Mouse (Mus musculus): Measurements from ENCODE around the gene Pcare.
"Not testable (repeated sequence)": the region's sequence is repeated elsewhere in the genome, so short reads cannot be mapped to it uniquely, and the experiment has no call there.

The Pcare gene

DNA sequence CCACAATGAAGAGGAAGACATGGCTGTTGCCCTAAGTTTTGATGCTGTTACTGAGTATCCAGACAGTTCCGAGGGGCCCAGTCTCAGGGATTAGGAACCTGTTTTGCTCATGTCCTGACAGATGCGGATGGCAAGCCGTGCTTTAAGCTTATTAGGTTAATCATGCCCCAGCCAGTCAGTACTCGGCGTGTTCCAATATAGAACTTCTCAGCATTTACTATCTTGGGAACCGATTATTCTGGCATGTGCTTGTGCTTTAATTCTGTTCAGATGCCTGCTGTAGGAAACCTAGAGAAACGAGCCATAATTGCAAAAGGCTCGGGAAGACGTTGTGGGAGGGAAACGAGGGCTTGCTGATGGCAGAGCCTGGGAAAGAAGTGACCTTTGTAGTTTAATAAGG lies at the start of gene Pcare:
Gene Pcare, minus strand, starts transcription at position 64 of the 400 bp plus-strand sequence.
- no peak for DNase-seq

DNA sequence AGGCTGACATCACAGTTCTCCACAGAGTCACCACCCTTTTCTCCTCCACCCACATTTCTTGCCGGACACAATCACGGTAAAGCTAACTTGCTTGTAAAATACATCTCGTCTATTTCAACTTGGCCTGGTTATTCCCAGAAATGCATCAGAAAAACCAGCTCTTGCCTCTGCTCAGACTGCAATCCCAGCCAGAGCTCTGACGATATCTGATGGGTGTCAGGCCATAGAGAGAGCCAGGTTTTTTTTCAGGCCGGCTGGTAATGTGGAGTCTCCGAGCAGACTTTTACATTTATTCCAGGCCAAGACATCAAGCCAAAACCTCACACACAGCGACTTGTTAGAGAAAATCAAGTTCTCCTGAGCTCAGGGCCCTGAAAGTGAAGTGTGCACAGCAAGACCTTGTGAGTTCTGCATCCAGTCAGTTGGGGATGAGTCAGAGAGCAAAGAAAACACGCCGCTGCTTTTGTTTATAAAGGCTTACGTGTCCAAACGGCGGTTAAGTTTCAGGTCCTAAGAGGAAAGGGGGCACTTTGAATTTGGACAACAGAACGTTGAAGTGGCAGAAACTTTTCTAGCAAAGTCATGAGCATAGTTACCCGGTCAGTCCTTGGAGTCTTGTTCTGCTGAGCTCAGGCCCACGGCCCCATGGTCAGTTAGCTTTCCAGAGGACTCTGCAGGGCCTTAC lies 43.0 kb upstream of the Pcare start:
- DNase-seq, result no peak

DNA sequence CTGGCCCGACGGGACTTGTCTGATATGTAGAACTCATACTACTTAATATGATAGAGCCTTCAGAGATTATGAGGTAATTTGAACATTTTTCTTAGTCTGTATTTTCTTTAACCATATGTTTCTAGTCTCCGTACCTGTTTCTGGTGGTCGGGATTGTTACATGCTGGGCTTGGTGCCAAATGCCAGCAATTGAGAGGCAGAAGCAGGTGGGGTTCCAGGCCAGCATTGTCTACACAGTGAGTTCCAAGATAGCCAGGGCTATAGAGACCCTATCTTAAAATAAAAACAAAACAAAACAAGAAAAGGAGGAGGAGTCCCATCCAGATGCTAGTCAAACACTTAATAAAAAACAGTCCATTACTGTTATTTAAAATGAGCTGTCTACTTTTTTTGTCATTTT lies 38.9 kb upstream of the Pcare start:
- no peak for DNase-seq

DNA sequence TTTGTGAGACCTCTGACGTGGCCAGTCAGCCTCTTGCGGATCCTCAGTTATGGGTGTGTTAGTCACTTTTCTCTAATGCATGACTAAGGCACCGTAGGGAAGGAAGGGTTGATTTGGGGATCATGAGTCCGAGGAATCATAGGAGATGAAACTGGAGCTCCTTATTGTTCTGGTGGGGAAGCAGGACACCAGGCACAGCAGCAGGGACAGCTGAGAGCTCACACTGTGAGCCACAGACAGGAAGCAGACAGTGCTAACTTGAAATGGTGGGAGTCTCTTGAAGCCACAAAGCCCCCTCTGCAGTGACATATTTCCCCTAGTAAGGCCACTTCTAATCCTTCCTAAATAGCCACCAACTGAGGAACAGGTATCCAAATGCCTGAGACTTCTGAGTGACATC lies 38.4 kb upstream of the Pcare start:
- DNase-seq, result no peak

DNA sequence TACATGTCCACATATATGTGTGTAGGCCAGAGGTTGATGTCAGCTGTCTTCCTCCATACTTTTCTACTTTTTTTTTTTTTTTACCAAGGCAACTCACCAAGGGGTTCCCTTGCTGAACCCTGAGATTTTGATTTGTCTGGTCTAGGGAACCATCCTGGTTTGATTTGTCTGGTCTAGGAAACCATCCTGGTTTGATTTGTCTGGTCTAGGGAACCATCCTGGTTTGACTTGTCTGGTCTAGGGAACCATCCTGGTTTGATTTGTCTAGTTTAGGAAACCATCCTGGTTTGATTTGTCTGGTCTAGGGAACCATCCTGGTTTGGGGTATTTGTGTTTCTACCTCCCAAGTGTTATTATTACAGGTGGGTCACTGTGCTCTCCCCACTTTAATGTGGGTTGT lies 33.8 kb upstream of the Pcare start:
- no peak for DNase-seq

DNA sequence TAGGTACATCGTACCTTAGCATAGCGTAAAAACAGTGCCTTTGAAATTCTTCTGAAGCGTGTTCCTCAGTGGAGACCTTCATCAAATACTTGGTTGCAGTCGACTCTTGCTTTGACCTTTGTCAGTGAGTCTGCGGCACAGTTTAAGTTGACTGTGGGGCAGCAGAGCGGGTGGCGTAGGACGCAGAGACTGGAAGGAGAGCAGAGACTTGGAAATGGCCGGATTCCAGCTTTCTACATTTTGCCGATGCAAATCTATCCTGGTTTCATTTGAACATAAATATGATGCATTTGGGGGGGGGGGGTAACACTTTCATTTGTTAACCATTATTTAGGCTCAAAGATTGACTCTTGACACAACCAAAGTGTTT lies 30.7 kb upstream of the Pcare start:
- DNase-seq, result no peak

GRCm38 (mm10) chr17:71782699-71783365 lies 30.1 kb upstream of the Pcare start:
- DNase-seq, result peak; percentile 11

GRCm38 (mm10) chr17:71782242-71782698 lies 29.6 kb upstream of the Pcare start:
- peak; percentile 5 for DNase-seq

- DNase-seq, result no peak
Measured at GRCm38 (mm10) chr17:71780945-71781344, 28.3 kb upstream of the Pcare start.

- no peak for DNase-seq
Measured at GRCm38 (mm10) chr17:71780490-71780889, 27.8 kb upstream of the Pcare start.

- no peak for DNase-seq
Measured at GRCm38 (mm10) chr17:71778696-71779095, 26.0 kb upstream of the Pcare start.

DNA sequence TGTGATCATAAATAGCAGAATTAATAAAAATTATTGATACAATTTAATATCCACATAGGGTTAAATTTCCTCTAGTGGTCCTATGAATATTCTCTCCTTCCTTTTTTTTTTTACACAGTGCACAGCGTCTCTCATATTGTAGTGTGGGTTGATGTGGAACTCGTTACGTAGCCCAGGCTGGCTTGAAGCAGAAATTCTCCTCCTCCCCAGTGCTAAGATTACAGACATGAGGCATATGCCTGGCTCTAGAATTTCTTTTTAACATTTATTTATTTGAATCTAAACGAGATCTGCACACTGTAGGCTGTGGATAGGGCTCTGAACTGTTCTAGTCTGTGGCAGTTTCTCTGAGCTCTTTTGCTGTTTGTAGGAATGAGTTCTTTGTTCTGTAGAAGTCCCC lies 22.6 kb upstream of the Pcare start:
- no peak for DNase-seq

GRCm38 (mm10) chr17:71774173-71774572 lies 21.5 kb upstream of the Pcare start:
- DNase-seq, result no peak

- no peak for DNase-seq
Measured at GRCm38 (mm10) chr17:71770696-71771095, 18.0 kb upstream of the Pcare start.

DNA sequence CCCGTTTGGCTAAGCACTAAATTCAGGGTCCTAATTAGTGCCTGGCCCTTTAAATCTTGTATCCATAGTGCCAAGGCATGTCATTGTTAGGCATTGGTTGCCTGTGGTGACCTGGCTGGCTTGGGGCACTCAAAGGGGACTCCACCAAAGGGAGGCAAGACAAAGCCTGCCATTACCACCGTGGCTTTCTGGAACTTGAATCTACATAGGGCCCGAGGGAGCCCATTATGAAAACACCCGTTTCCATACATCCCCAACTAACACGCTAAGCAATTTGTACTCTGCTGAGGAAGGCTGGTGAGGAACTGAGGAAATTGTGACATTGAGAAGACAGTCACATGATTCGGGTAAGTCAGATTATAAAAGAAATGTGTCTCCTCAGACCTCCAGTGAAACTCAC lies 16.9 kb upstream of the Pcare start:
- no peak for DNase-seq

DNA sequence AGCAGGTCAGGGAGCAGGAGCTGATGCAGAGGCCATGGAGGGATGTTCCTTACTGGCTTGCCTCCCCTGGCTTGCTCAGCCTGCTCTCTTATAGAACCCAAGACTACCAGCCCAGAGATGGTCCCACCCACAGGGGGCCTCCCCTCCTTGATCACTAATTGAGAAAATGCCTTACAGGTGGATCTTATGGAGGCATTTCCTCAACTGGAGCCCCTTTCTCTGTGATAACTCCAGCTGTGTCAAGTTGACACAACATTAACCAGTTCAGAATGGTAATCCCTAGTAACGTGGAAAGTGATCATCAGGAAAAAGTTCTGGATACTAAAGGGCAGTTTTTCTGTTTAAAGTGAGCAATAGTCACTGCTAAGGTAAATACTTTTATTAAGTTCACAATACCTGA lies 15.5 kb upstream of the Pcare start, which contains the start of gene Clip4:
Gene Clip4, plus strand, starts transcription at position 301 of the 400 bp plus-strand sequence.
- DNase-seq, result not testable (repeated sequence)

DNA sequence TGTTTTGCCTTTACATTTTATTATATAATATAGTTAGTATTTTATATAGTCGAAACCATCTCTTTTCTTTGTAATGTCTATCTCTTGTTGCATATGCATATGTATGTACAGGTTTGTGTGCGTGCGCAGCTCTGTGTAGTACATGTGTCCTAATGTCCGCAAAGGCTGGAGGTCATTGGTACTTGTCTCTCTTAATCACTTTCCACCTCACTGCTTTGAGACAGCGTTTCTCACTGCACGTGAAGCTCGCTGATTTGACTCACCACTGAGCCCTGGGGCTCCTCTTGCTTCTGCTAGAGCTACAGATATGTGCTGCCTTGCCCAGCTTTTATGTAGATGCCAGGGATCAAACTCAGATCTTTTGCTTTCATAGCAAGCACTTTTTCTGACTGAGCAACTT lies 7.8 kb upstream of the Pcare start:
- no peak for DNase-seq

DNA sequence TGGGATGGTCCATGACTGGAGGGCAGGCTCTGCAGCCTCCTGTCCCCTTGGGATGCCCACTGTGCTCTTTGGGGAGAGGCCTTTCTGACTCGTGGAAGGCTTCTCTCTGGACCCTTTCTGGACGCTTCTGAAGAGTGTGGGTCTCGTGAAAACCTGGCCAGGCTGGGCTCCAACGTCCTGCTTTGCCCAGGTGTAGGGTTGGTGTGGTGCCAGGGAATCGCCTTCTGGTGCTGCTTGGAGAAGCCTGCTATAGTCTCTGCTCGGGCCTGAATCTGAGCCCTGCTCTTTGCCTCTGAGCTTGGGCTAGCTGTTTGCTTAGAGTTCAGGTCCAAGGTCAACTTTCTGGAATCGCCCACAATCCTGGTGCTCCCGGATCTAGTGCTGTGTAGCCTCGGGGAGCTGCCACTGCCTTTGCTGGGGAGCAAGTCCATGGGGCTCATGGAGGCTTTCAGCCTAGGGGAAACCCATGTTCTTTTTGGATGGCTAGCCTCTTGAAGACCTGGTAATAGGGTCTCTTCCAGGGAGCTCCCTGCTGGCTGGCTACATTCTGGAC lies 3.0 kb downstream of the Pcare start:
- no peak for DNase-seq

DNA sequence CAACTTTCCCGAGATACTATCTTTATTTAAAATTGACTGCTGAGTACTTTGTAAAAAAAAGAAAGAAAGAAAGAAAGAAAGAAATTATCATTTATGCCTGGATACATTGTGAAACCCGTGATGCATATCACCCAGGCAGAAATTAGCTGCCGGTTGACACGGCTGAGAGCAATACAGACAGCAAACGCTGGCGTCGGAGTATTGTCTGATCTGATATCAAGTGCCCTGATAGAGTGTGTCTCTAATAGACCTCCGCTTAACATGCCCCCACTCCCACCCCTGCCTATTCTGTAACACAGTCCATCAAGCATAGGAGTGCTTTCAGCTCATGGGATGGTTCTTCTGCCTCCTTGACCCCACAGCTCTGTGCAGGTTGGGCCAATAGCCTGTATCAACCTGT lies 5.1 kb downstream of the Pcare start:
- no peak for DNase-seq

GRCm38 (mm10) chr17:71746114-71746513 lies 6.6 kb downstream of the Pcare start:
- DNase-seq, result no peak

DNA sequence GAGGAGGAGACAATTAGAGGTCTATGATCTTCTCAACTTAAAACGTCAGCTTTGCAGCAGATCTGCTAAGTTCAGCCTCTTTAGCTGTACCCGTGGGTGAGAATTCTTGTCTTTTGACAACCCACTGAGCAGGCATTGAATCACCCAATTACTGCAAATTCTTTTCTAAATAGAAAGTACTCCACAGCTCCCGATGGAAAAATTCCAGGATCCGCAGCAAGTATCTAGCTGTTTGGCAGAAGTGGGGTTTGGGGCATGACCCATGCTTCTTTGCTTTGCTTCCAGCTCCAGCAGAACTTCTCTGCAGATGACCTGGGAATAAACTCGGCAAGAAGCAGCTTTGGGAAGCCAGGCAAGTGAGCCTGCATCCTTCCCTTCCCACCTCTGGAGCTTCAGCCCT lies 9.8 kb downstream of the Pcare start:
- DNase-seq, result no peak

DNA sequence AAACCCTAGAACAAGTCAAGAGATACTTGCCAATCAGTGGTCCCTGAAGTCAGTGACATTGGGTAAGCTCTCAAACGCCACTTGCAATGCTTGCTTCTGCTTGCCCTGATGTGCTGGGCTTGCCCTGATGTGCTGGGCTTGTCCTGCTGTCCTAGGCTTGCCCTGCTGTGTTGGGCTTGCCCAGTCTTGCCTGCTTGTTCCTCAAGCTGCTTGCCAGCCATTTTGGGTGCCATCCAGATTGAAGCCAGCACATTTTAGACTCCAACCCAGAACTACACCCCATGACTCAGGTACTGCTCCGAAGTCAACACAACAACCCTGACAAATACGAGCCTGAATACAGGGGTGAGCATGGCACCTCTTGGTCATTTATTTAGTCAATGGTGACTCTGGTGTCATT lies 10.5 kb downstream of the Pcare start:
- no peak for DNase-seq

DNA sequence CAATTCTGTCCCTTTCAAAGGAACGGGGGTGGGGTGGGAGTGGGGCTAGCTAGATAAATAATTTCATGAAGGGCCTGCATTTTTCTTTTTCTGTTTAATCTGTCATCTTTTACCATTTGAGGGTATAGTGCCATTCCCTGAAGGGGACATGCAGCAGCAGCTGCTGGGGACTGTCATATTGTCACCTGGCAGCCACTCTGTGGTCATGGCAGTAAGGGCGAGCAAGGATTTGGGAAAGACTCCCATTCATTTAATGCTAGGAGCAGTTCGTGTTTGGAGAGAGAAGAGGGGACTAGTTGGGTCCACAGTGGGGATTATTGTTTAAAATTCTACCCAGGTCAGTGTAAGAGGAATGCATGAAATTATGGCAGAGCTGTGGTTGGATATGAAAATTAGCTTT lies 16.3 kb downstream of the Pcare start:
- no peak for DNase-seq

DNA sequence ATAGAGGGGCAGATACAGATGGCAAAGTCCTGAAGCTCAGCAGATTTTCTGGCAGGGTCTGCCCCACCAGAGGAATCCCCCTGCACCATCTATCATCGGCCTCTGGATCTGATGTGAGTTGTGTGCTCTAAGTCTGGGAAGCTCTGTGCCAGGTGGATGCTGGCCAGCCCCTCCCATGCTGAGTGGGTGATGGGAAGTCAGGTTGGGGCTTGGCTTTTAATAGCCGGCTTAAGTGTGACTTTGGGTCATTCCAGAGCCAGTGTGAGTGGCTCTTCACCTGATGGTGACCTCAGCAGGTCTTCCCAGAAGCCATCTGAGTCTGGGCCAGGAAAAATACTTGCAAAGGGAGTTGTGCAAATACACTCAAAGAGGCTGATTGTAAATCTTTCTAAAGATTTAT lies 22.0 kb downstream of the Pcare start:
- no peak for DNase-seq

Measured in thymus, postnatal 14 days (tissue).